Mouse (Mus musculus) neural tube, embryonic 15.5 days (tissue): ENCODE results near the gene Kat2a. TPM values are rescaled to one million over a fixed set of nuclear protein-coding genes. Genes with fewer than 3 reads are reported as not detected.
"Not testable (repeated sequence)": the region's sequence is repeated elsewhere in the genome, so short reads cannot be mapped to it uniquely, and the experiment has no call there.

ENCODE experiments used
- ATAC-seq: fragments of 200-750 bp; cut with Nextera tagmentation; 2 replicates; pipeline ENCODE4 v1.8.0; 2017; ENCODE audit warnings: mild to moderate bottlenecking, moderate TSS enrichment, moderate library complexity; ENCODE audit not compliant: low FRiP score
- H3K27ac ChIP-seq: fragments of 300-500 bp; sonication (generic); replicated peaks from 2 replicates; pipeline ENCODE4 v1.5.1; 2015; ENCODE audit warnings: mild to moderate bottlenecking, inconsistent platforms
- H3K27me3 ChIP-seq: fragments of 300-500 bp; sonication (generic); replicated peaks from 2 replicates; pipeline ENCODE4 v1.6.1; 2015; ENCODE audit warnings: inconsistent platforms
- H3K36me3 ChIP-seq: fragments of 300-500 bp; sonication (generic); 2 replicates; pipeline ENCODE4 v1.6.1; 2015; ENCODE audit warnings: inconsistent platforms
- H3K4me1 ChIP-seq: fragments of 300-500 bp; sonication (generic); 2 replicates; pipeline ENCODE4 v1.6.1; 2015; ENCODE audit warnings: inconsistent platforms
- H3K4me2 ChIP-seq: fragments of 300-500 bp; sonication (generic); 2 replicates; pipeline ENCODE4 v1.6.1; 2015; ENCODE audit warnings: inconsistent platforms, mild to moderate bottlenecking, moderate library complexity
- H3K4me3 ChIP-seq: fragments of 300-500 bp; sonication (generic); replicated peaks from 2 replicates; pipeline ENCODE4 v1.5.1; 2015; ENCODE audit warnings: mild to moderate bottlenecking, inconsistent platforms
- H3K9ac ChIP-seq: fragments of 300-500 bp; sonication (generic); replicated peaks from 2 replicates; pipeline ENCODE4 v1.6.1; 2015; ENCODE audit warnings: mild to moderate bottlenecking, inconsistent platforms
- H3K9me3 ChIP-seq: fragments of 300-500 bp; sonication (generic); replicated peaks from 2 replicates; pipeline ENCODE4 v1.6.1; 2016; ENCODE audit warnings: inconsistent platforms
- WGBS: fragments of 180-500 bp; shearing (Covaris S2); methylation state at CpG from one replicate; pipeline ENCODE4 v1.1.7; 2015; ENCODE audit warnings: mixed read lengths; 5-methylcytosine and 5-hydroxymethylcytosine counted together
- polyA plus RNA-seq: library from polyadenylated mRNA; unstranded; fragments of >200 nt; fragmentation: Nextera tagmentation; extraction: Ambion mirVana; gene quantifications from 2 replicates; pipeline ENCODE4 v1.2.1, GENCODE M21; 2015

Gene Kat2a
- polyA plus RNA-seq, 1 experiment from 2014 or later = 64.4 TPM

- not testable (repeated sequence) for H3K4me3 ChIP-seq, H3K9ac ChIP-seq, H3K36me3 ChIP-seq, H3K4me1 ChIP-seq, H3K9me3 ChIP-seq, H3K4me2 ChIP-seq, ATAC-seq, H3K27ac ChIP-seq
- WGBS = 71% methylated on average over 3 of the region's 3 CpGs
- peaks cover 17% of the 10 kb centered on the region for H3K27me3 ChIP-seq
Measured at GRCm38 (mm10) chr11:100655589-100655988, 56.7 kb downstream of the Kat2a start.

Other genes starting within 250 kb of the Kat2a start
- gene Klhl11, start 239.7 kb downstream of the Kat2a start, polyA plus RNA-seq = 9.1 and 10.1 TPM in 2 replicates
- gene Acly, start 184.5 kb downstream of the Kat2a start, polyA plus RNA-seq = 213 and 218 TPM in 2 replicates
- gene Ttc25, start 166.9 kb downstream of the Kat2a start, polyA plus RNA-seq = 1.2 and 2.1 TPM in 2 replicates
- gene Cnp, start 137.6 kb downstream of the Kat2a start, polyA plus RNA-seq = 62.0 and 74.6 TPM in 2 replicates
- gene Nkiras2, start 93.2 kb downstream of the Kat2a start, polyA plus RNA-seq = 90.1 and 96.3 TPM in 2 replicates
- 287 and 298 TPM in 2 replicates for gene Dnajc7, start 92.3 kb downstream of the Kat2a start, polyA plus RNA-seq
- 0.77 TPM in 2 replicates for gene Zfp385c, start 20.0 kb downstream of the Kat2a start, polyA plus RNA-seq
- 2.7 and 4.4 TPM in 2 replicates for gene Dhx58, start 8.2 kb downstream of the Kat2a start, polyA plus RNA-seq
- gene Hspb9, start 1.4 kb upstream of the Kat2a start, polyA plus RNA-seq = 0.43 TPM in 1 of 2 replicates, not detected in the other
- gene Rab5c, start 25.8 kb upstream of the Kat2a start, polyA plus RNA-seq = 41.8 and 49.8 TPM in 2 replicates
- gene Kcnh4, start 47.5 kb upstream of the Kat2a start, polyA plus RNA-seq = 6.0 and 9.0 TPM in 2 replicates
- 0.33 and 0.75 TPM in 2 replicates for gene Hcrt, start 50.5 kb upstream of the Kat2a start, polyA plus RNA-seq
- 8.5 and 9.9 TPM in 2 replicates for gene Ghdc, start 58.5 kb upstream of the Kat2a start, polyA plus RNA-seq
- gene Stat5b, start 138.3 kb upstream of the Kat2a start, polyA plus RNA-seq = 18.5 and 25.5 TPM in 2 replicates
- gene Stat5a, start 146.9 kb upstream of the Kat2a start, polyA plus RNA-seq = 2.1 and 10.1 TPM in 2 replicates
- gene Stat3, start 227.1 kb upstream of the Kat2a start, polyA plus RNA-seq = 57.9 and 66.9 TPM in 2 replicates